Mouse (Mus musculus) liver, embryonic 13.5 days (tissue): ENCODE measurements around the gene Romo1. TPM values are rescaled to one million over a fixed set of nuclear protein-coding genes. Genes with fewer than 3 reads are reported as not detected.
"Not testable (repeated sequence)": the region's sequence is repeated elsewhere in the genome, so short reads cannot be mapped to it uniquely, and the experiment has no call there.

Experiments
- ATAC-seq: fragments of 200-750 bp; cut with Nextera tagmentation; 2 replicates; pipeline ENCODE4 v1.8.0; 2017; ENCODE audit warnings: low read depth, mild to moderate bottlenecking, moderate number of reproducible peaks, moderate library complexity
- DNase-seq: peaks from one replicate; pipeline ENCODE4 v3.0.0; 2022
- H3K27ac ChIP-seq: fragments of 300-500 bp; sonication (generic); 2 replicates; pipeline ENCODE4 v1.5.1; 2015; ENCODE audit warnings: moderate library complexity, mild to moderate bottlenecking, inconsistent platforms
- H3K27me3 ChIP-seq: fragments of 300-500 bp; sonication (generic); 2 replicates; pipeline ENCODE4 v1.6.1; 2015; ENCODE audit warnings: mild to moderate bottlenecking, inconsistent platforms
- H3K36me3 ChIP-seq: fragments of 300-500 bp; sonication (generic); 2 replicates; pipeline ENCODE4 v1.6.1; 2015; ENCODE audit warnings: mild to moderate bottlenecking, inconsistent platforms
- H3K4me1 ChIP-seq: fragments of 300-500 bp; sonication (generic); replicated peaks from 2 replicates; pipeline ENCODE4 v1.6.1; 2015; ENCODE audit warnings: inconsistent platforms
- H3K4me2 ChIP-seq: fragments of 300-500 bp; sonication (generic); 2 replicates; pipeline ENCODE4 v1.6.1; 2015; ENCODE audit warnings: inconsistent platforms, mild to moderate bottlenecking, moderate library complexity
- H3K4me3 ChIP-seq: fragments of 300-500 bp; sonication (generic); replicated peaks from 2 replicates; pipeline ENCODE4 v1.5.1; 2015; ENCODE audit warnings: mild to moderate bottlenecking, inconsistent platforms
- H3K9ac ChIP-seq: fragments of 300-500 bp; sonication (generic); 2 replicates; pipeline ENCODE4 v1.6.1; 2015; ENCODE audit warnings: mild to moderate bottlenecking, inconsistent platforms
- H3K9me3 ChIP-seq: fragments of 300-500 bp; sonication (generic); replicated peaks from 2 replicates; pipeline ENCODE4 v1.6.1; 2016; ENCODE audit warnings: inconsistent platforms
- WGBS: fragments of 180-500 bp; shearing (Covaris S2); methylation state at CpG from one replicate; pipeline ENCODE4 v1.1.7; 2015; ENCODE audit not compliant: insufficient replicate concordance; 5-methylcytosine and 5-hydroxymethylcytosine counted together
- polyA plus RNA-seq: library from polyadenylated mRNA; unstranded; fragments of >200 nt; fragmentation: Nextera tagmentation; extraction: Ambion mirVana; gene quantifications from 2 replicates; pipeline ENCODE4 v1.2.1, GENCODE M21; 2015

The Romo1 gene
- polyA plus RNA-seq, 1 experiment from 2014 or later: 270 TPM

DNA sequence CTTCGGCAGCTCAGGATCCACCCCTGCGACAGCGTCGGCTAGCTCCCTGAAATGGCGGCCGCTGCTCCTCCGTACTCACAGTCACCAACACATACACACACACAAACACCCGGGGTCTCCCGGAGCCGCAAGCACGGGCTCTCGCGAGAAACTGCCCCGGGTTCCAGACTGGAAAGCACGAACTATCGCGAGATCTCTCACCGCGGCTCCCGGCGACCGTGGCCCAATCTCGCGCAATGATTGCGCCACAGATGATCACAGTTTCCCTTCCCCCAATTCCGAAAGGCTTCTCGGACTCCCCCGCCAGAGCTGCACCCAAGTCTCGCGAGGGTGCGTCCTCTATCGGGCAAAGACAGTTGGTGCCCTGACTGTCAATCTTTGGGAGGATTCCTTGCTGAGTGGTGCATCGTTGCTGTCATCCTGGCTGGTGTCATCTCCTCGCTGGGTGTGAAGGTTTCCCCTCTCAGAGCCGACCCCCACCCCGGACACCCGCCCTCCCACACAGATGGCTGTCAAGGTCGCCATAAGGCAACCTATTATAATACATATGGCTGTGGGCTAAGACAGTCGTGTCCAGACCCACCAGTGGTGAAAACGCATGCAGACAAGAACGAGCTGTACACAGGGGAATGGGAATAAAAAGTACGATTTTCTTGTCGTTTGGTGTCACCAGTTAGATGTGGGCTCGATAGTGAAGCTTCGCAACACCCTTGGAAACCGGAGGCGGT is 36.4 kb downstream of the Romo1 start, which contains the start of gene Rbm39:
Rbm39 (minus strand) TSS at position 145 of the 728 bp plus-strand sequence.
- Histone ChIP-seq H3K4me1 (peaks cover 41% of the 10 kb centered on the region), H3K9me3 (no peaks in the 10 kb centered on the region), H3K9ac (peak within 1 kb of the TSS; percentile 100), H3K4me2 (peak within 1 kb of the TSS; percentile 90), H3K27ac (peak within 1 kb of the TSS; percentile 98), H3K27me3 (no peaks in the 10 kb centered on the region), H3K4me3 (peak within 1 kb of the TSS; percentile 100), H3K36me3 (peaks cover 34% of the 10 kb centered on the region)
- WGBS: under 1% methylated on average over 47 of the region's 47 CpGs
- ATAC-seq (peak; percentile 94), DNase-seq (peak; percentile 99)

DNA sequence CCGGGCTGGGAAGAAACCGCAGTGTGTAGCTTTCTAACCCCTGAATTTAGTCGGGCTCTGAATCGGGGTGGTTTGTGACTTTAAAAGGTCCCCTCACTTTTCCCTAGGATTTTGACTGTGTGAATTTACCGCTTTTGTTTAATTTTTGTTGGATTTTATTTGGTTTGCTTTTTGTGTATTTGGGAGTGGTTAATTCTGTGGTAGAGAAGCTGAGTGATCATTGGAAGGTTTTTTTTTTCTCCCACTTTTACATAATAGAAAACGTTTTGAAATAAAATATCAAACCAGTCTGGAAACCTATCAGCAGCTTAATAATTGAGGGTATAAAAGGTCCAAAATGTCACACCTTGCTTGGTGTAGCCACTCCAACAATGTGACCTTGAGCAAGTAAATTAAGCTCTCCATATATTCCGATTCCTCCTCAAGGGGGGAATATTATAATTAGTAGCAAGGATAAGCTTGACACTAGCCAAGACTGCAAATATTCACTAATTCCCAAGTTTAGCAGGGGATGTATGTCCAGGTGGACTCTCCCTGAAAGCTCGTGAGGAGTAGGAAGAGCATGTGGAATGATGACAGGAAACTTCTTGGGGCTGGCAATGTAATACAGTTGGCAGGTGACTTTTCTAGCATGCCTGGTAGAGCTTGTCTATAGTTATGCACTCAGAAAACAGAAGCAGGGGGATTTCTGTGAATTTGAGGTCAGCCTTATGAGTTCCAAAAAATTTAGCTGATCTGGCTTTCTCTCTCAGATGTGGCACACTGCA is 37.2 kb downstream of the Romo1 start:
- peak overlapping the region; percentile 100 for H3K4me3 ChIP-seq
- peaks cover 36% of the 10 kb centered on the region for H3K4me1 ChIP-seq
- ATAC-seq: no peak
- H3K27ac ChIP-seq: peak overlapping the region; percentile 98
- no peaks in the 10 kb centered on the region for H3K27me3 ChIP-seq
- DNase-seq: no peak
- WGBS: 11% methylated on average over 8 of the region's 8 CpGs
- peaks cover 28% of the 10 kb centered on the region for H3K36me3 ChIP-seq
- H3K9ac ChIP-seq: peak overlapping the region; percentile 77
- no peaks in the 10 kb centered on the region for H3K9me3 ChIP-seq
- H3K4me2 ChIP-seq: peak overlapping the region; percentile 75

- H3K9ac ChIP-seq: peak overlapping the region; percentile 77
- H3K36me3 ChIP-seq: peaks cover 22% of the 10 kb centered on the region
- 85% methylated on average over 2 of the region's 2 CpGs for WGBS
- peak overlapping the region; percentile 98 for H3K27ac ChIP-seq
- DNase-seq (no peak), ATAC-seq (no peak)
- peak overlapping the region; percentile 75 for H3K4me2 ChIP-seq
- peak overlapping the region; percentile 100 for H3K4me3 ChIP-seq
- peaks cover 34% of the 10 kb centered on the region for H3K4me1 ChIP-seq
- no peaks in the 10 kb centered on the region for H3K9me3 ChIP-seq
- no peaks in the 10 kb centered on the region for H3K27me3 ChIP-seq
Observed at GRCm38 (mm10) chr2:156181592-156181991, 37.8 kb downstream of the Romo1 start.

DNA sequence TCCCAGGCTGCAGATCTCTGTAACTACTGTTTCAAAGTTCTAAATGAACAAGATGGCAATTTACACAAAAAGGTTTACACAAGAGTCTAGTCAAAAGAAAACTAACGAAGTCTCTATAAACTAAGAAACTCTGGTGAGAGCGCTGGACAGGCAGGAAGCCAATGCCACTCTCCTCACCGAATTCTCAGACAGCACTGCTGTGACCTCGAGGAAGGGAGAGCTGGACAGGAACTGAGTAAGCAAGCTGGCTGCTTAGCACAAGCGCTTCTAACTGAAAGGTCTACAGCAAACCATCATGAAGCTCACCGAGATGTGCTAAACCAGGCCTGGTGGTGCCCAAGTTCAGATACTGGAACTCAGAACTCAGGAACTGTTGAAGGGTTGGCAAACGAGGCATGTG is 45.4 kb downstream of the Romo1 start:
- not testable (repeated sequence) for H3K4me2 ChIP-seq, H3K36me3 ChIP-seq, H3K9ac ChIP-seq, H3K27me3 ChIP-seq, DNase-seq, H3K9me3 ChIP-seq, H3K4me3 ChIP-seq, H3K27ac ChIP-seq, ATAC-seq
- H3K4me1 ChIP-seq: peaks cover 12% of the 10 kb centered on the region
- WGBS: 42% methylated on average over 7 of the region's 7 CpGs

- Histone ChIP-seq H3K4me2 (peak overlapping the region; percentile 43), H3K4me3 (no peak overlapping the region), H3K36me3 (no peaks in the 10 kb centered on the region), H3K4me1 (peaks cover 20% of the 10 kb centered on the region), H3K27me3 (no peaks in the 10 kb centered on the region), H3K9ac (peak overlapping the region; percentile 42; the same call in 1 of the 2 replicates), H3K27ac (peak overlapping the region; percentile 13), H3K9me3 (no peaks in the 10 kb centered on the region)
- WGBS: 27% methylated on average over 14 of the region's 14 CpGs
- ATAC-seq (peak; percentile 58; the same call in 1 of the 2 replicates), DNase-seq (no peak)
Observed at GRCm38 (mm10) chr2:156190004-156190896, 46.4 kb downstream of the Romo1 start.

DNA sequence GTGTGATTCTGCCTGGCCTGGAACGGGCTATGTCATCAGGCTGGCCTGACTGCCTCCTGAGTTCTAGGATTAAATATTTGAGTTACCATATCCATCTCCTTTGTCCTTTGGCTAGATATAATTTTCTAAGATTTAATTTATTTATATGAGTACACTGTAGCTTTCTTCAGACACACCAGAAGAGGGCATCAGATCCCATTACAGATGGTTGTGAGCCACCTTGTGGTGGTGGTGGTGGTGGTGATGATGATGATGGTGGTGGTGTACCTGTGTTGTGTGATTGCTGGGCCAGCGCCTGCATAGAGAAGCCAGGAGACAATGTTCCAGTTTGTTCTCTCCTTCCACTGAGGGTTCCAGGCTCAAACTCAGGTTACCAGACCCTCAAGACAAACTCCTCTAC is 47.7 kb downstream of the Romo1 start:
- no peaks in the 10 kb centered on the region for H3K9me3 ChIP-seq
- H3K27me3 ChIP-seq: no peaks in the 10 kb centered on the region
- H3K36me3 ChIP-seq: no peaks in the 10 kb centered on the region
- no peak overlapping the region for H3K4me2 ChIP-seq
- no peak overlapping the region for H3K9ac ChIP-seq
- peaks cover 28% of the 10 kb centered on the region for H3K4me1 ChIP-seq
- no peak overlapping the region for H3K4me3 ChIP-seq
- WGBS: 77% methylated on average over 2 of the region's 2 CpGs
- ATAC-seq (no peak), DNase-seq (no peak)
- H3K27ac ChIP-seq: no peak overlapping the region

- Histone ChIP-seq H3K27me3 (no peaks in the 10 kb centered on the region), H3K4me3 (no peak overlapping the region), H3K36me3 (no peaks in the 10 kb centered on the region), H3K27ac (no peak overlapping the region), H3K9ac (no peak overlapping the region), H3K4me2 (no peak overlapping the region), H3K4me1 (peaks cover 30% of the 10 kb centered on the region), H3K9me3 (no peaks in the 10 kb centered on the region)
- ATAC-seq (no peak), DNase-seq (no peak)
- WGBS: 77% methylated on average over 2 of the region's 2 CpGs
Observed at GRCm38 (mm10) chr2:156192068-156192467, 48.2 kb downstream of the Romo1 start.

DNA sequence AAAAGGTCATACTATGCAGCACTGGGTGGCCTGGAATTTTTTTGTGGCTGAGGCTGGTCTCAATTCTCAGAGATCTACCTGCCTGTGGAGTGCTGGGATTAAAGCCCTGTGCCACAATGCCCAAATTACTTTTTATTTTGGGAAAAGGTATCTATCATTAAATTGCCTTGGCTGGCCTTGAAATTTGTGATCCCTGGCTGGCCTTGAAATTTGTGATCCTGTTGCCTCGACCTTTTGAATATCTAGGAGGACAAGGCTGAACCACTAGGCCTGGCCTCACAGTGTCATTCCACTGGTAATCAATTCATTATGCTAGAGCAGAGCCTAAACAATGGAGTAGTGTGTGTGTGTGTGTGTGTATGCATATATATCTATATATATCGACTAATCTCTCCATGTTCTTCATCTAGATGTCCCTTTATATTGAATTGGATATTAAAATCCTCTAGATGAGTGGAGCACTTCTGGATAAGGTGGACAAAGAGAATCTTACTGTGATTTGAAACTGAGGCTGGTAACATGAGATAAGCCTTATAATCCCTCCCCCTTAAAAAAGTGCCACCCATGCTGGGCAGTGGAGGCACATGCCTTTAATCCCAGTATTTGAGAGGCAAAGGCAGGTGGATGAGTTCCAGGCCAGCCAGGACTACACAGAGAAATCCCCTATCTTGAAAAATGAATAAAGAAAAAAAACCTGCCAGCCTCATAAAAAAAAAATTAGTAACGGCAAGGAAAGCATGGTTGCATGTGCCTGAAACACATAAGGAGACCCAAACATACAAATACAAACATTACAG is 49.4 kb downstream of the Romo1 start:
- H3K27me3 ChIP-seq: no peaks in the 10 kb centered on the region
- no peak overlapping the region for H3K27ac ChIP-seq
- H3K4me1 ChIP-seq: peaks cover 42% of the 10 kb centered on the region
- ATAC-seq (no peak), DNase-seq (no peak)
- no peak overlapping the region for H3K9ac ChIP-seq
- no peak overlapping the region for H3K4me2 ChIP-seq
- H3K36me3 ChIP-seq: no peaks in the 10 kb centered on the region
- H3K4me3 ChIP-seq: no peak overlapping the region
- 74% methylated on average over 3 of the region's 3 CpGs for WGBS
- no peaks in the 10 kb centered on the region for H3K9me3 ChIP-seq

DNA sequence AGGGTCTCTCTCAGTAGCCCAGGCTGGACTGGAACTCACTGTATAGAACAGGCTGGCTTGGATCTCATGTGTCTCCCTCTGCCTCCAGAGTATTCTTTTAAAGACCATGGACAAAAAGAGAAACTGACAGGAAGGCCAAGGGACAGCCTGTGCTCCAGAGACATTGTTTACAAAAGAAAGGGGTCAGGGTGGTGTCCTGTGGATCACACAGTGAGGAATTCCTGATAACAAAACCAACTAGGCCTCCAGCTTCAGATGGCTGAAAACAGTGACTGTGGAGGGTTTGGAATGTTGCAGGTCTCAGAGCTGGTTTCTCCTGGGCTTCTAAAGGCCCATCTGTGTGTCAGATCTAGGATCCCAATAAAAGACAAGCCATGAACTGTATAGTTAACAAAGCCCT is 50.7 kb downstream of the Romo1 start:
- no peak overlapping the region for H3K9ac ChIP-seq
- peaks cover 55% of the 10 kb centered on the region for H3K4me1 ChIP-seq
- no peaks in the 10 kb centered on the region for H3K27me3 ChIP-seq
- H3K4me2 ChIP-seq: no peak overlapping the region
- H3K27ac ChIP-seq: no peak overlapping the region
- no peak overlapping the region for H3K4me3 ChIP-seq
- DNase-seq (no peak), ATAC-seq (no peak)
- H3K9me3 ChIP-seq: no peaks in the 10 kb centered on the region
- peaks cover 3% of the 10 kb centered on the region; the same call in 1 of the 2 replicates for H3K36me3 ChIP-seq
